Mouse (Mus musculus) stomach, embryonic 15.5 days (tissue): ENCODE data around the gene Slc26a8. TPM values are rescaled to one million over a fixed set of nuclear protein-coding genes. Genes with fewer than 3 reads are reported as not detected.

ENCODE experiments used
- ATAC-seq: fragments of 200-750 bp; cut with Nextera tagmentation; 2 replicates; pipeline ENCODE4 v1.8.0; 2017; ENCODE audit warnings: low read depth, moderate number of reproducible peaks, moderate TSS enrichment; ENCODE audit not compliant: insufficient read depth, low FRiP score
- H3K27ac ChIP-seq: fragments of 300-500 bp; sonication (generic); 2 replicates; pipeline ENCODE4 v1.5.1; 2015; ENCODE audit warnings: mild to moderate bottlenecking, inconsistent platforms
- H3K27me3 ChIP-seq: fragments of 300-500 bp; sonication (generic); replicated peaks from 2 replicates; pipeline ENCODE4 v1.6.1; 2015; ENCODE audit warnings: inconsistent platforms
- H3K36me3 ChIP-seq: fragments of 300-500 bp; sonication (generic); 2 replicates; pipeline ENCODE4 v1.6.1; 2015; ENCODE audit warnings: inconsistent platforms
- H3K4me1 ChIP-seq: fragments of 300-500 bp; sonication (generic); 2 replicates; pipeline ENCODE4 v1.6.1; 2015; ENCODE audit warnings: inconsistent platforms
- H3K4me2 ChIP-seq: fragments of 300-500 bp; sonication (generic); 2 replicates; pipeline ENCODE4 v1.6.1; 2015; ENCODE audit warnings: mild to moderate bottlenecking, inconsistent platforms
- H3K4me3 ChIP-seq: fragments of 300-500 bp; sonication (generic); replicated peaks from 2 replicates; pipeline ENCODE4 v1.5.1; 2015; ENCODE audit warnings: inconsistent platforms
- H3K9ac ChIP-seq: fragments of 300-500 bp; sonication (generic); 2 replicates; pipeline ENCODE4 v1.6.1; 2015; ENCODE audit warnings: inconsistent platforms
- H3K9me3 ChIP-seq: fragments of 300-500 bp; sonication (generic); 2 replicates; pipeline ENCODE4 v1.6.1; 2016; ENCODE audit warnings: inconsistent platforms
- WGBS: fragments of 180-500 bp; shearing (Covaris S2); methylation state at CpG from one replicate; pipeline ENCODE4 v1.1.7; 2015; 5-methylcytosine and 5-hydroxymethylcytosine counted together
- polyA plus RNA-seq: library from polyadenylated mRNA; unstranded; fragments of >200 nt; fragmentation: Nextera tagmentation; extraction: Ambion mirVana; gene quantifications from 2 replicates; pipeline ENCODE4 v1.2.1, GENCODE M21; 2015

Slc26a8 gene
- polyA plus RNA-seq, 1 experiment from 2014 or later = 0.49 TPM

GRCm38 (mm10) chr17:28615332-28615731 lies 74.7 kb downstream of the Slc26a8 start:
- Histone ChIP-seq H3K9ac (no peak overlapping the region), H3K27ac (no peak overlapping the region), H3K4me1 (0 out of 2 replicates have a peak, but pooled peaks cover 4% of the 10 kb centered on the region), H3K36me3 (peaks cover 13% of the 10 kb centered on the region; the same call in 1 of the 2 replicates), H3K27me3 (no peaks in the 10 kb centered on the region), H3K9me3 (no peaks in the 10 kb centered on the region), H3K4me2 (no peak overlapping the region), H3K4me3 (no peak overlapping the region)
- ATAC-seq = no peak
- 87% methylated on average over 4 of the region's 4 CpGs for whole genome bisulfite sequencing

- Histone ChIP-seq H3K9me3 (no peaks in the 10 kb centered on the region), H3K27me3 (no peaks in the 10 kb centered on the region), H3K4me2 (no peak overlapping the region), H3K4me3 (no peak overlapping the region), H3K9ac (no peak overlapping the region), H3K4me1 (0 out of 2 replicates have a peak, but pooled peaks cover 4% of the 10 kb centered on the region), H3K27ac (no peak overlapping the region), H3K36me3 (peaks cover 8% of the 10 kb centered on the region; the same call in 1 of the 2 replicates)
- WGBS = 82% methylated on average over 6 of the region's 6 CpGs
- ATAC-seq = no peak
Measured at GRCm38 (mm10) chr17:28613096-28613495, 76.9 kb downstream of the Slc26a8 start.

- Histone ChIP-seq H3K9ac (no peak overlapping the region), H3K4me3 (no peak overlapping the region), H3K27ac (no peak overlapping the region), H3K9me3 (no peaks in the 10 kb centered on the region), H3K27me3 (no peaks in the 10 kb centered on the region), H3K4me2 (no peak overlapping the region), H3K36me3 (peaks cover 8% of the 10 kb centered on the region; the same call in 1 of the 2 replicates), H3K4me1 (0 out of 2 replicates have a peak, but pooled peaks cover 2% of the 10 kb centered on the region)
- WGBS = 83% methylated on average over 2 of the region's 2 CpGs
- ATAC-seq = no peak
Measured at GRCm38 (mm10) chr17:28612603-28613002, 77.4 kb downstream of the Slc26a8 start.

GRCm38 (mm10) chr17:28609543-28609942 lies 80.5 kb downstream of the Slc26a8 start:
- no peaks in the 10 kb centered on the region for H3K27me3 ChIP-seq
- no peak overlapping the region for H3K4me2 ChIP-seq
- H3K9ac ChIP-seq = no peak overlapping the region
- no peak overlapping the region for H3K27ac ChIP-seq
- no peak for ATAC-seq
- 74% methylated on average over 3 of the region's 3 CpGs for WGBS
- H3K4me3 ChIP-seq = no peak overlapping the region
- H3K4me1 ChIP-seq = no peaks in the 10 kb centered on the region
- H3K9me3 ChIP-seq = no peaks in the 10 kb centered on the region
- peaks cover 4% of the 10 kb centered on the region for H3K36me3 ChIP-seq

- no peak for ATAC-seq
- Histone ChIP-seq H3K4me2 (no peak overlapping the region), H3K36me3 (peaks cover 41% of the 10 kb centered on the region), H3K9ac (no peak overlapping the region), H3K4me1 (no peaks in the 10 kb centered on the region), H3K4me3 (no peak overlapping the region), H3K27me3 (no peaks in the 10 kb centered on the region), H3K9me3 (no peaks in the 10 kb centered on the region), H3K27ac (no peak overlapping the region)
- WGBS = 88% methylated on average over 9 of the region's 9 CpGs
Measured at GRCm38 (mm10) chr17:28601557-28602250, 88.3 kb downstream of the Slc26a8 start.

GRCm38 (mm10) chr17:28600780-28601179 lies 89.3 kb downstream of the Slc26a8 start:
- 80% methylated on average over 5 of the region's 5 CpGs for WGBS
- no peaks in the 10 kb centered on the region for H3K4me1 ChIP-seq
- no peaks in the 10 kb centered on the region for H3K27me3 ChIP-seq
- H3K4me2 ChIP-seq = no peak overlapping the region
- no peak for ATAC-seq
- no peak overlapping the region for H3K4me3 ChIP-seq
- H3K9me3 ChIP-seq = no peaks in the 10 kb centered on the region
- no peak overlapping the region for H3K27ac ChIP-seq
- peaks cover 46% of the 10 kb centered on the region for H3K36me3 ChIP-seq
- no peak overlapping the region for H3K9ac ChIP-seq

- Histone ChIP-seq H3K4me2 (no peak overlapping the region), H3K4me1 (no peaks in the 10 kb centered on the region), H3K36me3 (peaks cover 56% of the 10 kb centered on the region), H3K27ac (no peak overlapping the region), H3K27me3 (no peaks in the 10 kb centered on the region), H3K4me3 (no peak overlapping the region), H3K9me3 (no peaks in the 10 kb centered on the region), H3K9ac (no peak overlapping the region)
- no peak for ATAC-seq
- WGBS = 55% methylated on average over 4 of the region's 4 CpGs
Measured at GRCm38 (mm10) chr17:28593965-28594364, 96.1 kb downstream of the Slc26a8 start.

GRCm38 (mm10) chr17:28592998-28593397 lies 97.0 kb downstream of the Slc26a8 start:
- WGBS = 22% methylated on average over 4 of the region's 4 CpGs
- H3K27ac ChIP-seq = no peak overlapping the region
- H3K4me3 ChIP-seq = no peak overlapping the region
- no peak overlapping the region for H3K9ac ChIP-seq
- no peak; the same call in 1 of the 2 replicates for ATAC-seq
- no peaks in the 10 kb centered on the region for H3K27me3 ChIP-seq
- H3K36me3 ChIP-seq = peaks cover 59% of the 10 kb centered on the region
- H3K9me3 ChIP-seq = no peaks in the 10 kb centered on the region
- H3K4me2 ChIP-seq = no peak overlapping the region
- H3K4me1 ChIP-seq = no peaks in the 10 kb centered on the region

GRCm38 (mm10) chr17:28591476-28591875 lies 98.6 kb downstream of the Slc26a8 start:
- H3K4me2 ChIP-seq = no peak overlapping the region
- no peaks in the 10 kb centered on the region for H3K27me3 ChIP-seq
- 91% methylated on average over 5 of the region's 5 CpGs for WGBS
- H3K27ac ChIP-seq = no peak overlapping the region
- ATAC-seq = no peak
- H3K4me1 ChIP-seq = no peaks in the 10 kb centered on the region
- H3K36me3 ChIP-seq = peaks cover 59% of the 10 kb centered on the region
- H3K9me3 ChIP-seq = no peaks in the 10 kb centered on the region
- H3K9ac ChIP-seq = no peak overlapping the region
- no peak overlapping the region for H3K4me3 ChIP-seq

GRCm38 (mm10) chr17:28590596-28590995 lies 99.4 kb downstream of the Slc26a8 start:
- peaks cover 56% of the 10 kb centered on the region for H3K36me3 ChIP-seq
- no peaks in the 10 kb centered on the region for H3K4me1 ChIP-seq
- H3K27ac ChIP-seq = no peak overlapping the region
- no peaks in the 10 kb centered on the region for H3K9me3 ChIP-seq
- ATAC-seq = no peak
- H3K9ac ChIP-seq = no peak overlapping the region
- no peak overlapping the region for H3K4me2 ChIP-seq
- H3K4me3 ChIP-seq = no peak overlapping the region
- no peaks in the 10 kb centered on the region for H3K27me3 ChIP-seq
- WGBS = 77% methylated on average over 3 of the region's 3 CpGs

GRCm38 (mm10) chr17:28588591-28588990 lies 101.4 kb downstream of the Slc26a8 start:
- Histone ChIP-seq H3K9ac (no peak overlapping the region), H3K4me1 (no peaks in the 10 kb centered on the region), H3K27ac (no peak overlapping the region), H3K4me3 (no peak overlapping the region), H3K27me3 (no peaks in the 10 kb centered on the region), H3K36me3 (peaks cover 51% of the 10 kb centered on the region), H3K9me3 (no peaks in the 10 kb centered on the region), H3K4me2 (no peak overlapping the region)
- no peak for ATAC-seq
- WGBS = 72% methylated on average over 2 of the region's 2 CpGs
